Mouse (Mus musculus) T-cell, adult 66 days (primary cell): ENCODE data around the gene Gm3376. TPM values are rescaled to one million over a fixed set of nuclear protein-coding genes. Genes with fewer than 3 reads are reported as not detected.

Source experiments
- total RNA-seq, 2 experiments: library from RNA; stranded (reverse); gene quantifications; 3 replicates in 1 of 2; 4 replicates in 1 of 2; pipeline ENCODE4 v1.2.4; 2023

Gm3376 gene
- not detected for total RNA-seq

DNA sequence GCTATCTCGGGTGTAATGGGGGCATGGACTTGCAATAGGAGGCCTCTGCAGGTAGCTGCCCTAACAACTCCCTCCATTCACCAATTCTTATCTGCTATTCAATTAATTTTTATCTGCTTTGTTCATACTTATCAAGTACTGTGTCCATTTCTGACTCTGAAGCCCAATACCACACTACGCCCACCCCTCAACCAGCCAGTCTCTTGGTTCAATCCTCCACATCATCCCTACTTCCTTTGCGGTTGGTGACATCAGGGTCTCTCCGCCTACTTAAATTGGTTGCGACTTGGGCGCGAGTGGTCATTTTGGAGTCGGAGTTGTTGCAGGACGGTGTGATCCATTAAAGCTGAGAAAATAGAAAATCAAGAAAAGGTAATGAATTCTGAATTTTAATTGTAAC lies at the start of gene Gm3376:
Gm3376 (plus strand) TSS at position 301 of the 400 bp plus-strand sequence.

